Mouse (Mus musculus): ENCODE results near the gene Orm3. TPM values are rescaled to one million over a fixed set of nuclear protein-coding genes. Genes with fewer than 3 reads are reported as not detected.

The Orm3 gene
- total and polyA plus RNA-seq, 3 experiments = 0.30 TPM; not detected in 2

DNA sequence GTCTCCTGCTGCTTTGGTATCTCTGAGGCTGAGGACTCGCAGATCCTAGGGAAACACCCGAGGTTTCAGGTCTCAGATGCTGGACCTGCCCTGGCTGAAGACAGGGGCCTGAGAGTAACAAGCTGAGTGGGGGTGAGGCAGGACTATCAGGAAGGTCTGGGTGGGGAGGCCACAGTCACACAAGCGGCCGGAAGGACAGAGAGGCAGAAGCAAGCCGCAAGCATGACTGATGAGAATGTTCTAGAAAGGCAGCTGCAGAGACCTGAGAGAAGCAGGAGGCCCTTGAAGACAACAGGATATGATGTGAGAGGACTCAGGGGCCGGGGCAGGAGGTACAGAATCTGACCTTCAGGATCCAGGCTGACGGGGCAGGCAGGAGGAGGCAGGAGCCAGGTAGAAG, 48.2 kb downstream of the Orm3 start:
- Histone ChIP-seq H3K9me3 (replicated peaks; ENCODE audit: low read length) (no peaks in the 10 kb centered on the region), H3K9ac (ENCODE audit: insufficient read depth, low read depth) (peak overlapping the region; percentile 97), H3K4me1 (ENCODE audit: control insufficient read depth in 1 of 2, insufficient read depth in 2 of 2) (peaks cover 29 to 69% of the 10 kb centered on the region in 2 experiments), H3K4me3 (replicated peaks in 1 of 3; ENCODE audit: low read depth in 2 of 3, low read length in 2 of 3, poor library complexity in 1 of 3) (peak overlapping the region; percentile 13 to 70 (median 69)), H3K27me3 (replicated peaks) (no peaks in the 10 kb centered on the region), H3K79me2 (replicated peaks; ENCODE audit: control insufficient read depth, extremely low read depth, insufficient read depth, poor library complexity, severe bottlenecking) (peaks cover 77% of the 10 kb centered on the region), H3K4me2 (ENCODE audit: insufficient read depth, low read depth, poor library complexity, severe bottlenecking) (peak overlapping the region; percentile 85), H3K36me3 (replicated peaks in 1 of 2; ENCODE audit: control insufficient read depth in 1 of 2, insufficient read depth in 1 of 2, low read length in 1 of 2) (peaks cover 3 to 18% of the 10 kb centered on the region in 2 experiments), H3K27ac (ENCODE audit: insufficient read depth, low read depth) (peak overlapping the region; percentile 95)
- TF ChIP-seq MAFK (IDR thresholded peaks at IDR 0.05; ENCODE audit: insufficient replicate concordance, low read length) (no peak), RCOR1 (conservative IDR thresholded peaks at IDR 0.05; ENCODE audit: low read depth, low read length) (no peak), POLR2AphosphoS2 (IDR thresholded peaks at IDR 0.05; ENCODE audit: low read depth, low read length) (no peak), NELFE (IDR thresholded peaks at IDR 0.05; ENCODE audit: low read depth, low read length) (peak; percentile 33; the same call in 1 of the 2 replicates), CHD1 (IDR thresholded peaks at IDR 0.05; ENCODE audit: low read depth, low read length) (no peak), ETS1 (conservative IDR thresholded peaks at IDR 0.05; ENCODE audit: low read depth, low read length) (peak; percentile 68; the same call in 1 of the 2 replicates), MYC (IDR thresholded peaks at IDR 0.05; ENCODE audit: low read depth, low read length) (no peak), NRF1 (IDR thresholded peaks at IDR 0.05; ENCODE audit: low read depth, low read length) (no peak), UBTF (IDR thresholded peaks at IDR 0.05; ENCODE audit: low read depth, low read length) (no peak), ELF1 (IDR thresholded peaks at IDR 0.05; ENCODE audit: low read depth, low read length) (peak; percentile 64), POLR2A (IDR thresholded peaks at IDR 0.05; ENCODE audit: low read depth, low read length) (peak; percentile 60), SMC3 (IDR thresholded peaks at IDR 0.05; ENCODE audit: low read depth, low read length) (no peak), ZMIZ1 (IDR thresholded peaks at IDR 0.05; ENCODE audit: low read depth, low read length) (no peak), E2F4 (IDR thresholded peaks at IDR 0.05; ENCODE audit: insufficient replicate concordance, low read depth, low read length) (no peak), EP300 (IDR thresholded peaks at IDR 0.05; ENCODE audit: low read length) (no peak), TCF12 (IDR thresholded peaks at IDR 0.05; ENCODE audit: low read depth, low read length) (peak; percentile 76), KAT2A (IDR thresholded peaks at IDR 0.05; ENCODE audit: insufficient replicate concordance, low read length) (no peak), ZKSCAN1 (IDR thresholded peaks at IDR 0.05; ENCODE audit: borderline replicate concordance, low read depth, low read length) (no peak), GABPA (IDR thresholded peaks at IDR 0.05; ENCODE audit: insufficient replicate concordance, low read depth, low read length) (no peak), CHD2 (IDR thresholded peaks at IDR 0.05; ENCODE audit: low read length) (no peak), MAX (IDR thresholded peaks at IDR 0.05; ENCODE audit: low read length) (peak; percentile 66; the same call in 1 of the 2 replicates), BHLHE40 (IDR thresholded peaks at IDR 0.05; ENCODE audit: low read depth, low read length) (peak; percentile 76), JUND (conservative IDR thresholded peaks at IDR 0.05; ENCODE audit: low read depth, low read length) (no peak), HCFC1 (IDR thresholded peaks at IDR 0.05; ENCODE audit: low read depth, low read length) (no peak), USF2 (conservative IDR thresholded peaks at IDR 0.05; ENCODE audit: low read depth, low read length) (no peak), MEF2A (IDR thresholded peaks at IDR 0.05; ENCODE audit: borderline replicate concordance, low read depth, low read length) (no peak; the same call in 1 of the 2 replicates), JUN (IDR thresholded peaks at IDR 0.05; ENCODE audit: insufficient read depth, low read depth, low read length) (no peak), PAX5 (IDR thresholded peaks at IDR 0.05; ENCODE audit: low read length) (no peak), TBP (conservative IDR thresholded peaks at IDR 0.05; ENCODE audit: low read depth, low read length) (0 out of 2 replicates have a peak, but pooled peaks have one; percentile 43), ZNF384 (IDR thresholded peaks at IDR 0.05; ENCODE audit: low read depth, low read length) (no peak), USF1 (IDR thresholded peaks at IDR 0.05; ENCODE audit: low read depth, low read length) (no peak), MAZ (IDR thresholded peaks at IDR 0.05; ENCODE audit: low read depth, low read length) (no peak), SIN3A (IDR thresholded peaks at IDR 0.05; ENCODE audit: low read length) (no peak), CTCF (conservative IDR thresholded peaks at IDR 0.05 in 1 of 2, IDR thresholded peaks at IDR 0.05 in 1 of 2; ENCODE audit: low read depth in 2 of 2, low read length in 2 of 2) (no peak), ZC3H11A (IDR thresholded peaks at IDR 0.05; ENCODE audit: low read depth, low read length) (no peak), RAD21 (IDR thresholded peaks at IDR 0.05; ENCODE audit: low read depth, low read length) (no peak), IRF4 (IDR thresholded peaks at IDR 0.05; ENCODE audit: low read depth, low read length) (peak; percentile 57; the same call in 1 of the 2 replicates), MXI1 (IDR thresholded peaks at IDR 0.05; ENCODE audit: low read depth, low read length) (peak; percentile 53; the same call in 1 of the 2 replicates)
- in situ Hi-C loops (cut with MboI; ENCODE audit: low pct_ligation_motif_present, low pct_unique_long_range_greater_than_20kb, low sequenced_read_pairs) = loop anchor here (10.0 to 25.0 kb wide), 4 partner anchors 49 to 533 kb away; partner anchors contain the start of genes Orm3 and Tnfsf8
- peak; percentile 70 for DNase-seq (ENCODE audit: extremely low read depth)
- dilution Hi-C loops (cut with MboI; ENCODE audit: extremely low pct_ligation_motif_present, extremely low pct_unique_long_range_greater_than_20kb, low sequenced_read_pairs) = no loop called here

All from CH12.LX (cell line).